Mouse (Mus musculus): ENCODE data around the gene Gna13.
A peak's percentile ranks its signal among the peaks of the same experiment; 100 is the strongest.

Gna13 gene

DNA sequence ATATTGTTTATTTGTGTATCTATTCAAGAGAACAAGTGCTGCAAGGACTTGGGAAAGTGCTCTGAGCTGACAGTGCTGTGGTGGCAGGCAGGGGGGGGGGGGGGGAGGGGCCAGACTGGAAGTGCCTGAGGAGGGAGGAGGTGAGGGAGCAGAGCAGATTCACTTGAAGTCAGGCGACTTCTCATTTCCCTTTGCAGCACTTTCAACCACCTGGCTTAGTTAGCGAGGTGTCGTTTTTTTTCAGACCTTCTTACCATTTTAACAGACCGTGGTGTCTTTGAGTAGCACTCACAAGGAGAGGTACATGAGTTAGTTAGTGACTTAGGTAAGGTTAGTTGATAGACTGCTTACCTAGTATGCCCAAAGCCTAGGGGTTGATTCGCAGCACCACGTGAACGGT, 12.8 kb downstream of the Gna13 start:
- peak; percentile 80 for DNase-seq (ENCODE audit: low read depth, low spot score)

DNA sequence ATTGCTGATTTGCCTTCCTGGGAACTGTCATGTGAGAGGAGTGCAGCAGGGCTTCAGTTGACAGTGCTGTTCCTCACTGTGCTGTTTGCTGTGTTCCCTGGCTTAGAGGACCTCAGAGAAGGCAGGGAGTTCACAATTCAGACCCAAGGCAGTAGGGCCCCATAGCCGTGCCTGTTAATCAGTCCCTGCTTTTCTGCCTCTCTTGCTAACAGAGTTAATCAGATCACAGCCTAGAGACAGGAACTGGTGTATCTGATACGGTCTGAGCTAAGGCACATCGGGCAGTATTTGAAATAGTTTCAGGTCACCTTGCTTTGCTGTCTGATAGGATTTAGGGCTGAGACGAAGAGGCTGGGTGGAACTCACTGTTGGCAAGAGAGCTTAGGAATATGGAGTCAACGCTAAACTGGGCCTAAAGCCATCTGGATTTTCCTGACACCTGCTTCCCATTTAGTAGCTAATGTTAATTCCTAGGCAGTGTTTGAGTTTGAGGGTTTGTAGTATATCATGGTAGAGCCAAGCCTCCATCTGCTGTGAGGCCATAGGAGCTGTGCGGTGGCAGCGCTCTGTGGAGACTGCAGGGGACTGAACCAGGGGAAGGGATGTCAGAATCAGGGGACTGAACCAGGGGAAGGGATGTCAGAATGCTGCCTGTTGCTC, 14.0 kb downstream of the Gna13 start:
- no peak for DNase-seq (ENCODE audit: low read depth, low spot score)

DNA sequence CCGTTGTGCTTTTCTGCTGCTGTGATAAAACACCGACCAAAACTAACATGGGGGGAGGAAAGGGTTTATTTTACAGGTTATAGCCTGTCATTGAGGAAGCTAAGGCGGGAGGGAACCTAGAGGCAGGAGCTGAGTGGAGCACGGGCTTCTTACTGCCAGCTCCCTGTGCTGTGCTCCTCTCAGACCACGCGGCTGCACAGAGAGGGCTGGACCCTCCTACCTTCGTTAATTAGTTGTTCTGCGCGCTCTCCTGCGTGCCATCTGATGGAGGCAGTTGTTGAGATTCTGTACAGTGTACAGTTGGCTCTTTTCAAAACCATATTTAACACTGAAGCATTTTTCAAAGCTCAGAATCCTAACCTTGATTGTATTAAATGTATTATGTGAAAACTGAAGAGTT, 14.8 kb downstream of the Gna13 start:
- DNase-seq (ENCODE audit: low read depth, low spot score), result no peak

DNA sequence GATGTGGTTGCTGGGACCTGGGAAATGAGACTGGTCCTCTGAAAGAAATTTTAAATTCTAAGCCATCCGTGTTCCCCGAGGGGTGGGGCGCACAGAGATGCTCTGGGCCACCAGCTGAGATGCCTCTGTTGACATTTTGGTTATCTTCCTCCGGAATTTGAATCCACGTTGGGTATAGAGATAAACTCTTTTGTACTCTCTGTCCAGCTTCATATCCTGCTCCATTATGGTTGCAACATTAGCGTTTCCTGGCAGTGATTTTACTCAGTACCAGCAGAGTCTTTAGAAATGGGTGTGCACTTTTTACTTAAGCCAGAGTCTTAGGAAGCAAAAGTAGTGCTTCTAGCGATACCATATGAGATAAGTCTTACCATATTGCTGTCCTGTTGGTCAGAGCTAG, 15.4 kb downstream of the Gna13 start:
- DNase-seq (ENCODE audit: low read depth, low spot score), result no peak

DNA sequence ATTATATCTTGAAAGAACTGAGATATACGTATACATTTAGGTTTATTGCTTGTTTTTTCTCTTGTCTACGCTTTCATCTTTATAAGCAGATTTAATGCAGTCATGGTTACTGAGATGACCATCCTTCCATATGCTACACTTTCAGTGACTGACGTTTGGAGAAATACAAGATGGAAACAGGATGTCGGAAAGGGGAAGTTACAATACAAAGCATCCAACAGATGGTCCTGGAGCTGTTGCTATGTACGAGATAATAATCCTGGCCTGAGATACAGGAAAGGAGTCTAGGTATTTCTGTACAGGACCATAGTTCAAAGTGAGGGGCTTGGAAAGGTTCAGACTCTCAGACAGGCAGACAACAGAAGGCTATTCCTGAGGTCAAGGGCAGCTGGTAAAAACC, 18.0 kb downstream of the Gna13 start:
- no peak for DNase-seq (ENCODE audit: low read depth, low spot score)

DNA sequence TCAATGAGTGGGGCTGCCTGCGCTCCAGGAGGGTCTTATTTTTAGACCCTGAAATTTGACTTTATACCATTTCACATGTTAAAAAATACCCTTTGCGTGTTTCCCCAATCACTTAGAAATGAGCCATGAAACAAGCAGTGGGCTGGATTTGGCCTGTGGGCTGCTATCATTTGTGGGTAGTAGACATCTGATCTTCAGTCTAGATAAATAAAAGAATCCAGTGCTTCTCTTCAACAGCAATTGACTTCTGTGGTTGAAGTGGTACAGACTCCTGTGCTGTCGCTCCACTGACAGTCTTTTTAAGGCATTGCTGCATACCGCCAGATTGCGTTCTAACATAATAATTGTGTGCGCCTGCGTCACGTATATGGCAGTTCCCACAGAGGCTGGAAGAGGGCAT, 22.7 kb downstream of the Gna13 start:
- no peak for DNase-seq (ENCODE audit: low read depth, low spot score)

DNA sequence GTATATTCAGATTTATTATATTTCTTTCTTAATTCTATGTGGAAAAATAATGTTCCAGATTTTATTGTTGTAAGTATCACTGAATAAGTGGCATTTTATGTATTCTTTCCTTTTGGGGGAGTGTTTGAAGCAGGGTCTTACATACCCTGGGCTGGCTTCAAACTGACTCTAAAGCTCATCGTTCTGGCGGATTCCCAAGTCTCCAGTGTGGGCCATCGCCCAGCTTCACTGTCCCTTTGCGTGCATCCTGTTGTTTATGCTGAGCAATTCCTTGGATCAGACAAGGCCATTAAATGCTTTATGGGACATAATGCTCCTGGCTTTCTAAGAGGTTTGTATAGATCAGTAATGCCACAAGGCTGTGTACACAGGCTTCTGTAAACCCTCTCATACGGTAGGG, 26.4 kb downstream of the Gna13 start:
- no peak for DNase-seq (ENCODE audit: low read depth, low spot score)

DNA sequence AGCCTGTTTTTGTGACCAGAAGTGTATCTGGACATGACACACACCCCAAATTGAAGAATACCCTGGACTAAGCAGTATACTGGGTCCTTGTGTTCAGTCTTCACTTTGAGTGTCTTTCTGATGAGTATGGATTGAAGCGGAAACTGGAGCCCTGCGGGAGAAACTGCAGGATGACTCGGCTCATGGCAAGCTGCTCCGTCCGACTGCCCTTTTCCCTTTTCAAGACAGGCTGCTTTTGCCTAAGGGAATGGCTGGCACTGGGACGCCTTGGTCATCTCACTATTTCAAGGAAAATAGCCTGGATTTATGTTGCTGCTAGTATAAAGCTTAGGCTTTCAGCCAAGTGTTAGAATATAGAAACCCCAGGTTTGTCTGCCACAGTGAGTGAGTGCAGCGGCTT, 28.6 kb downstream of the Gna13 start:
- no peak for DNase-seq (ENCODE audit: low read depth, low spot score)

DNA sequence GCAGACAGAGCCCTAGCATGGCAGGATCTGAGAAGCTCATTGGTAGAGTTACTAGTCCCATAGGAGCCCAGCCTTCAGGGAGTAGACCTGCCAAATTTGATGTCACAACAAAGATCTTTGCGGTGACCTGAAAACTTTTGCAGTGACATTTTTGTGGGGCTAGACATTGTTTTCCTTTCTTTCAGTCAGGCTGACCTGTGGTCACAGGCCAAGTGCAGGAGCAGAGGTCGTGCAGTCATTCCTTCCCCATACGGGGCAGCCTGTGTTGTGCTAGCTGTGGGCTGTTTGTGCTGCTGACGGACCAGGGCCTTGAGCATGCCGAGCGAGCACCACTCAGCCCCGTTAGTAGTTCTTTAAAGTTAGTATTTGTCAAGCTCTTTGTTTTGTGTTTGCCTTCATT, 29.1 kb downstream of the Gna13 start:
- no peak for DNase-seq (ENCODE audit: low read depth, low spot score)

DNA sequence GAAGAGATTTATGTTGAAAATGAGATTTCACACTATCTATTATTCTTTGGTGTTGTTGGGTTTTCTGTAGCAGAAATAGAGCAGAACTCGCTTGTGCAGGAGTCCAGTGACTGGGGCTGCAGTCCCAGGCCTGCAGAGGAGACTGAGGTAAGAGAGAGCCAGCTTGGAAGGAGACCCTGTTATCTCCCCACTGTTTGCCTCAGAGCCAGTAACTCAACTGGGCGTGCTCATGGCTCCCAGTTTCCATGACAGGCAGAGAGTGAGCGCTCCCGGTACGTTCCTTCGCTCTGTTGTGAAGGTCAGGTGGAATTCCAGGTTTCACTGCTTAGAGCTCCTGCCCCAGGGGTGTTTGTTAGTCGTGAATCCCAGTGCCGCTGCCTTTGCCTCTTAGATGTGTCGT, 30.0 kb downstream of the Gna13 start:
- no peak for DNase-seq (ENCODE audit: low read depth, low spot score)

DNA sequence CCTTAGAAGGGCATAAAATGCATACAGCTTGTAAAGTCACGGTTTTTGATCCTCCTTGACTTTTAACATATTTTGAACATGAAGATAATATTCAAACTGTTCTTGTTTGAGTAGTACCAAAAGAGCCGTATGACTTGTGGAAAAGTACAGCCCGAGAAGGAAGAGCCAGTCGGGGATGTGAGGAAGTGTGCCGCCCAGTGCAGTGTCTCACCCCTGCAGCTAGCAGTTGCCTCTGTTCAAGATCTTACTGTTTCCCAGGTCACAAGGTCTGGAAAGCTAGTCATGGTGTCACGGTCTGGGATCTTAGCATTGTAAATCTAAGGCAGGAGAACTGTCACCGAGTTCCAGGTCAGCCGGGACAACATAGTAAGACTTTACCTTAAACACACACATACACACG, 32.1 kb downstream of the Gna13 start:
- DNase-seq (ENCODE audit: low read depth, low spot score), result no peak

DNA sequence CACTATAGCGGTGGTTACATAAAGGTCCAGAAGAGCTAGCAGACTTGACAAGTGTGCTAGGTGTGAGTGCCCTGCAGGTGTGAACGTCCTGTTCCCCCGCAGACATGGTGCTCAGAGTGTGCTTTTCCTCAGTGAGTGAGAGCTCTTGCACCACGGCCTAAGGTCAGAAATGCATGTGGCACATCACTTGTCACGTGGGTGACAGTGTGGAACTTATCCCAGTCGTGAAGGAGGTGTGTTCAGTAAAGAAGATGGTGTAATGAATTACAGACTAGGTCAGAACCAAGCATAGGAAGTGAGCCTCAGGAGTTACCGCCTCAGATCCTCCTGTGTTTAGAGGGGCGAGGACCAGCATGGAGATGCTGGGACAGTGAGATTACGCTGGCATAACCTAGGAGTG, 32.7 kb downstream of the Gna13 start:
- no peak for DNase-seq (ENCODE audit: low read depth, low spot score)

DNA sequence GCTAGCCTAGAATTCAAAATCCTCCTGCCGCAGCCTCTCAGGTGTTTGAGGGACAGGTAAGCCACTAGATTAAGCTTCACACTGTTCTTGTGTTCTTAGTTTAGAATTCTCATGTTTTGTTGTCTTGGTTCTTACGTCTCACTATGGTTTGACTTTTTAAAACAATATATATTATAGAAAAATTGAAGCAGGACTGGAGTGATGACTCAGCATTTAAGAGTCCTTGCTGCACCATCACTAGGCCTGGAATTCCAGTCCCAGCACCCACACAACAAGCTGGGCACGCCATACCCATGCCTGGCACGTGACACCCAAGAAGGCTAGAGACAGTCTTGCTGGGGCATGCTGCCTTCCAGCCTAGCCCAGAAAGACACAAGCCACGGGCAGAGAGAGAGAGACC, 43.8 kb downstream of the Gna13 start:
- DNase-seq (ENCODE audit: low read depth, low spot score), result no peak

DNA sequence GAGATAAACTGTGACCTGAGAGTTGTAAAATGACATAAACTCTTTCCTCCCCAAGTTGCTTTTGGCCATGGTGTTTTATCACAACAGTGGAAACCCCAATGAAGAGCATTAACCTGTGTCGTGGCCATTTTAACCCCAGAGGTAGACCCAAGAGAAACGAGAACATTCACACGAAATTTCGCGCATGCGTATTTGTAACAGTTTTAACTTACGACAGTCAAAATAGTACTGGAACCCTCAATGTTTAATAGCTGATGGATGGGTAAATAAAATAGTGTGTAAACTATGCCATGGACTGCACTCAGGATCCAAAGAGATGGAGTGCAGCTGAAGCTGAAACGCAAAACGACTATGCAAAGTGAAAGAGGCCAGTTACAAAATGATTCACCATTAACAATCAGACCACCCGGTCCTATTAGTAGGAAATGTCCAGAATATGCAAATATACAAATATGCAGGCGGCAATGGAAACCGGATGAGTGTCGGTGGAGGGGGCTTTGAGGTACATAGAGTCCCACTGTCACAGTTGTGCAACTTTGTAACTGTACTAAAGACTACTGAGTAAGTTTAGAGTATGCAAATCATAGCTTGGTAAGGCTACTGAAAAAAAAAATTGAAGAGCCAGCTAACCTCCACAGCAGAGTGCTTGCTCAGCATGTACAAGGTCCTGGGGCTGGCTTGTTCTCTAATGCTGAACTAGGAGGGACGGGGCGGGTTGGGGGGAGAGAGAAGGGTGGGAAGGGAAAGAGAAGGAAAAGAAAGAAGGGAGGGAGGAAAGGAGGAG, 47.8 kb downstream of the Gna13 start:
- peak; percentile 24 for DNase-seq (ENCODE audit: low read depth, low spot score)

DNA sequence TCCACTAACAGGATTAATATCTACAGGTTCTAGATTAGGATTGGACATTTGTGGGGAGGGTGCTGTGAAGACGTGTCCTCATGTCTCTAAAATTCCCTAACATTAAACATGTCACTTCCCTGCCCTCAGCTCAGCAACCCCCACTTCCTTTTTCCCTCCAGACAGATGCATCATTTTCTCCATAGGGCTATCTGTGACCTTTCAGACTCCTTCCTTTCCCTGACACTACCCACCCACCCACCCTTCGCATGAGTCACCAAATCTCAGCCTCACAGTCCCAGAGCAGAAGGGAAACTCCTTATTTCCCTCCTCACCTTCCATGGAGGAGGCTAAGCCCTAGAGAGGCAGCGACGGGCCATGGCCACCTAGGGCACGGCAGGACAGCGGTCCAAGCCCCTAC, 51.0 kb downstream of the Gna13 start, which contains the start of gene 9930022D16Rik:
9930022D16Rik (plus strand) TSS at position 301 of the 400 bp plus-strand sequence.
- no peak for DNase-seq (ENCODE audit: low read depth, low spot score)

DNA sequence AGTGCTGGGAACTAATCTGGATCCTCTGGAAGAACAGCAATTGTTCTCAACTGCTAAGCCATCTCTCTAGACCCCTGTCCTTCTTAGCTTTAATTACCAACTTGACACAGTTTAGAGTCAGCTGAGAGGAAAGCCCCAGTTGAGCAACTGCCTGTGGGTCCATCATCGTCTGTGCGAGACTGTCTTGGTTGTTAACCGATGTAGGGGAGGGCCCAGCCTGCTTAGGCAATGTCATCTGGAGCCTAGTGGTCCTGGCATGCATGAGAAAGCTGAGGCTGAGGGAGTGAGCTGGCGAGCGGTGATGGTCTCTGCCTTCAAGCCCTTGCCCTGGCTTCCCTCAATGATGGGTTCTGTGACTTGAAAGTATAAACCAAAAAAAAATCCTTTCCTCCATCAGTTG, 52.2 kb downstream of the Gna13 start:
- DNase-seq (ENCODE audit: low read depth, low spot score), result no peak

DNA sequence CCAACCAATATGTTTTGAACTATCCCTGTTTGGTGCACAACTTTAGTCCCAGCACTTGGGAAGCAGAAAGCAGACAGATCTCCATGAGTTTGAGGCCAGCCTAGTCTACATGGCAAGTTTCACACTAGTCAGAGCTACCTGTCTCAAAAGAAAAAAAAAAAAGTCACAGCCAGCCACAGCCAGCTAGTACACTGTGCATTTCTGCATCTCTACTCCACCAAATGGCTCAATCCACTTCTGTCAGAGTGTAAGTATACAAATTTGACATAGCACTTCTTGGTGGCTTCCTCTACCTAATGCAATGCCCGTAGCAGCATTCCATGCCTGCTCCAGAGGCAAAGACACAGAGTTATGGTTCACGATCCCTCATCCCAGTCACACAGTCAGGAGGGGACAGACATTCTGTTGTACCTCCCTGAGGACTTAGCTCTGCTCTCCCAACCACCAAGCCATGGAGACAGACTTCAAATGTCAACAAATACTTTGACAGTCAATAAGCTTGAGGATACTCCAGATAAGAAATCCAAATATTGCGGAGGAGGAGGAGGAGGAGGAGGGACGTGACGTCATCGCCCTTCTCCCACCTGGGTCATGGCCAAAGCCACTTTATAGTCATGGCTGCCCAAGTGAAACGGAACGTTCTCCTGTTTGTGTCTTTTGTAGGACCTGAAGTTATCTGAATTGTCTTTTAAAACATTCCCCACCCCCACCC, 54.2 kb downstream of the Gna13 start:
- no peak for DNase-seq (ENCODE audit: low read depth, low spot score)

DNA sequence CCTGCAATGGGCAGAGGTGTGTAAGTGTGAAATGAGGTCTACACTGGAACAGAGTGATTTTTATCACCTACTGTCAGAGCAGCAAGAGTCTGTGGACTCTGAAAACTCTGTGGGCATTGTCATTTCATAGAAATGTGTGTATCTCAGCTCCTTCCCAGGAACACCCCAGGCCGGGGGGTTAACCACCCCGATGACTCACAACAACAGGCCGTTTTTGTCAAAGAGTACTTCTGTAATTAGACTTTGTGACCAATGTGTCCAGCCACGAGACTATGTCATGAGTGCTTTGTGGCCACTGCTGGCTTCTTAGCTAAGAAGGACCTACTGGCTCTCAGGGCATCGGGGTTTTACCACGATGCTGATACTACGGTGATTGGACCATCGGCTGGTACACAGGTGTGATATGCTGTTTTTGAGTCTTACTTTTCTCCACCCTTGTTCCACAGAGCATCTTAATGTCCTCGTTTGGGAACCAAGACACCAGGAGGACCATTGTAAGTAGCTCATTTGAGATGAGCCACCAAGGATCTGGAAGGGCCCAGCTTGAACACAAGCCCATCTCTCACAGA, 54.9 kb downstream of the Gna13 start:
- peak; percentile 60 for DNase-seq (ENCODE audit: low read depth, low spot score)

DNA sequence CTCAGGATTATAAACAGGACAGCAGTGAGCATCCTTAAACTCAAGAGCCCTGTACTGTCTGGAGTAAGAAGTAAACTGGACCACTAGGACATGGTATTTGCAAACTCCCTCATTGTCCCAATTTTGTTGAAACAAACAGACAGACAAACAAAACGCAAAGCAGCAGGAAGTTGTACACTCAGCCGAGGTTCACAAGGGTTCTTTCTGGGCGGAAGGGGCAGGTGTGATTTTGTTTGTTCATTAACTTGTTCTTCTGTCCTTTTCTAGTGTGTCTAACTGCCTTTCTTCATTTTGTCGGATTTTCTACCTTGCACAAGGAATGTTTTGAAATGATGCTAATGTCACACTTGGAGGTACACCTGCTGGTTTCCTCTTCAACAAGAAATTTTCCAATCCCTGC, 56.8 kb downstream of the Gna13 start:
- DNase-seq (ENCODE audit: low read depth, low spot score), result no peak

DNA sequence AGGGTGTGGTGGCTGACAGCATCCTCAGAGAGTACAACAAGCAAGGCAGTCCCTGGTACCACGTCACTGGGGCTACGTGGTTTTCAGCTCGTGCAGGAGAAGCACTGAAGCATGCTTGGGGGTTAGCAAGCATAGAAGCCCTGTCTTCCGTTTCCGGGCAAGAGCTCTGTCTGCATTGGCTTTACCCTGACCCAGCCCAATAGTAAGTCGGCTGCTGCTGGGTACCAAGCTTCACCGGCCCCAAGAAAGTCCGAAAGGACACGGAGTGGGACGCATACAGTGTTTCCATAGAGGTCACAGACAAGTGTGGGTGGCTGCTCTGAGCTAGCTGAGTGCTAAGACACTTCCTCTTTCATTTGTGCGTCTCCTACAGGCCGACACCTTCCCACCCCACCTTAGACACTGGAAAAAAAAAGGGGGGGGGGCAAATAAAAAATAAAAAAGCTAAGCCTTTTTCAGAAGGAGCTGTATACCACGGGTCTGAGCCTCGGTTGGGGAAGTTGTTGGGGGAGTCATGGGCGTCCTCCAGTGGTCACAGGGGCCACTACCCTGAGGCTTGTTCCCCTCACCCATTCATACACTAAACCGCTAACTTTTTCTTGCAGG, 57.4 kb downstream of the Gna13 start:
- DNase-seq (ENCODE audit: low read depth, low spot score), result peak; percentile 92

DNA sequence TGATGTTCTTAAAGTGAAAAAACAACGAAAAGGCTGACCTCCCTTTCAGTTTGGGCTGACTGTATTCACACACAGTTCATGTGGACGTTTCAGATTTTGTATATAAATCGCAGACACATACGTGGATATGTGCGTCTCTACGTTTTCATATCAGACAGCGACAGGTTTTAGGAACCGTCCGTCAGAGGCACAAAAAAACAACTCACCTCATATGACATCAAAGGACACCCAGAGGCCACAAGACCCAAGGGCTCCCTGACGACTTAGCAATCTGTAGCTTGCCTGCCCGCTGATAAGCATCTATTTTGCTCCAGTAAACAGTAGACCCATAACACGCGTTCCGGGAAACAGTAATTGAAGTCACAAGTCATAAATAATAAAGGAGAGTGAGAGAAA, 57.9 kb downstream of the Gna13 start:
- DNase-seq (ENCODE audit: low read depth, low spot score), result peak; percentile 91

DNA sequence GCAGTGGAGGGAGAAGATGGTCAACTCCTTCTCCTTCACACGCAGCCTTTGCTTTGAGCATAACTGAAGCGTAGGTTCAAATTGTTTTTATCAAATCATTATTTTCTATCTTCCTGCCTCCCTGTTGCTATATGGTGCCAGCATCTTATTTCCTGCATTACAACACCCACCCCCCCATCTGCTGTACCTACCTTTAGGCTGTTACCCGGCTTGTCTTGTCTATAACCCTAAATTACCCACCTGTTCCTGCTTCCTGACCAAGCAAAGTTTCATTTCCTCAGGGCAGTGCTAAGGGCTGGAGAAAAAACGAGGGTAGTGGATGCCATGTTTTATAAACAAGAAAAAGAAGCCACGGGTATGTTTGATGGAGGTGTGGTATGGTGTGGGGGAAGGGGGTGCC, 58.6 kb downstream of the Gna13 start:
- peak; percentile 44 for DNase-seq (ENCODE audit: low read depth, low spot score)

Data from CD4-positive helper T cell, adult 2 months (primary cell).